Mouse (Mus musculus): Measurements from ENCODE around the gene Kdelr1.
"Not testable (repeated sequence)": the region's sequence is repeated elsewhere in the genome, so short reads cannot be mapped to it uniquely, and the experiment has no call there.

Gene Kdelr1

DNA sequence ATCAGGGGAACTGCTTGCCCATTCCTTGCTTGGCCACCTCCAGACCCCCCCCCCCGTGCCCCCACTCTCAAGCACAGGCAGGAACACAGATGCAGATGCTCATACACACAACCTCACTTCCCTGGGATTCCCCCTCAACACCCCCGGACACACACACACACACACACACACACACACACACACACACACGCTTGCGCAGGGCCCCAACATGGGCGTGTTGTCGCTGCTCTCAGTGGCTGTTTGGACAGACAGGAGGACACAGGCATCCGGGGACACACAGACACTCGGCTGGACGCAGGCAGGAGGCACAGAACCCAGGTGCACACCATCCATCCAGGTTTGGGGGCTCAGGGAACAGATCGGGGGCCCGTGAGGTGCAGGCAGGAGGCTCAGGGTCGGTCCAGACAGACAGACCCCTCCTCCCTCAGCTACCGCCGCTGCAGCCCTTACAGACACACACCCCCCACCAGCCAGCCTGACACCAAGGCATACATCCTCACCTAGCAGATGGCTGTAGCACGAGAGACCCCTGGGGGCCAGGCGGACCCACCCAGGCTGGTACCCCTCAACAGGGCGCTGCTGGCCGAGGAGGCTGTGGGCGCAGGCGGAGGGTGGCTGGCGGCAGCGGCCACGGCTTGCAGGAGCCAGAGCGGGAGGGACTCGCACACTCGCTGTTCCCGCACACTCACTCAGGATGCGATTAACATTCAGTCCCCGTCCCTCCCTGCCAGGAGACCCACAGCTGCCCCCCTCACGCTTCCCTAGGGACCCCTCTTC, 2.1 kb upstream of the Kdelr1 start:
- peak; percentile 19 for DNase-seq

DNA sequence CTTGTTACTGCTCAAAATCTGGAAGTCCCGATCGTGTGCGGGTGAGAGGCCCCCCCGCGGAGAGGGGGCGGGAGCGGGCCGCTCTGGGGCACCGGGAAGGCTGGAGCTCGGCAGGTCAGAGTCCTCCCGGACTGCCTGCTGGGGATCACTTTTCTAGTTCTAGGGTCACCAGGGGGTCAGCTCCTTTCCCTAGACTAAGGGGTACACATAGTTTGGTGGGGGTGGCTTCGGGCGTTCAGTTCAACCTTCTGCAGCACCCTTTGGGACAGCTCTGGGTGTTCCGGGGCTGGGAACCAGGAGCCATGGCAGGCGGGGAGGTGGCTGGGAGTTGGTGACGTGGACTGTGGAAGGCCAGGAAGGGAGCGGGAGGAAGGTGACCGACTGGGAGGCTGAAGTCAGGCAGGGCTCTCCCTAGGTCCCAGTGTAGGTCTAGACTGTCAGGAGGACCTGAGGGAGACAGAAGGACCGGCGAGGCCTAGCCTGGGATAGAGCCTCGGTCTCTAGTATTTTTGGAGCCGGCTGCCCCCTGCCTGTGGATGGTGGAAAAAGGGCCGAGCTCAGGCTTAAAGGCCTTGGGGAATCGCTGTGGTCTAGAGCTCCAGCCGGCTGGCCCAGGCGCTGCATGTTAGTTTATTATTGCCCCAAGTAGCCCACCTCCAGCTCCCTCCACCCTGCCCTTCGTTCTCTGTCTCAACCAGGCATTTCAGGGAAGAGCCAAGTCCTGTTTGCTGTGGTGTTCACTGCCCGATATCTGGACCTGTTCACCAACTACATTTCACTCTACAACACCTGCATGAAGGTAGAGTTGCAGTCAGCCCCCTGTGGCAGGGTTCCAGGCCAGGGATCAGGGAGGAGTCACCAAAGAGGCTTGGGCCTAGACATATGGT, 732 bp downstream of the Kdelr1 start:
- peak; percentile 64 for DNase-seq

DNA sequence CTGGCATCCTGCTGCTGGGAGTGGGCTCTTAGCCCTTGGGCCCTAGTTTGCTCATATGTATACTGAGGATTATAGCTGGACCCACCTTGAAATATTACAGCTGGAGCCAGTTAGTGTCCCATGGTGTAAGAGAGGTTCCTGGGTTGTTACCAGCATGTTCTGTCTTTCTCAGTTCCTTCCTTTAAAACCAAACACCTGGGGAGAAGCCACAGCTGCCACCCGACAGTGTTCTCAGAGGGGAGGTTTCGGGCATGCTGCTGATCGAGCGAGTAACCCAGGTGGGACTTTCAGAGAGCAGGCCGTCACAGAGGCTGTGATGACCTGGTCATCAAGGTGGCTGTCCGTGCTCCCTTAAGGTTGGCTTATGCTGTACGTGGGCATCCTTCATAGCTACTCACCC, 4.3 kb downstream of the Kdelr1 start:
- no peak for DNase-seq

DNA sequence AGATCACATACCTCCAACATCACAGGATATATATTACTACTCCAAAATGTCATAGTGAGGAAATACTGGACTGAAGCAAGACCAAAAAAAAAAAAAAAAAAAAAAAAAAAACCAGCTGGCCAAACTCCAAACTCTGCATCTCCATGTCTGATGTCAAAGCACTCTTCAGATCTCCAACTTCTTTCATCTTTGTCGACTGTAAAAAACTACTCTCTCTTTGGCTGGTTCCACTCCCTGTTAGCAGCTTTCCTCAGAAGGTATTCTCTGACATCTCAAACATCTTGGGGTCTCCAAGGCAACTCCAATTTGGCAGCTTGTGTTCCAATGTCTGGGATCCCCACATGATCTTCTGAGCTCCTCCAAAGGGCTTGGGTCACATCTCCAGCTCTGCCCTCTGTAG, 5.7 kb downstream of the Kdelr1 start, which contains the start of gene Grin2d:
TSS of gene Grin2d (minus strand) at position 101 of the 400 bp plus-strand sequence.
- not testable (repeated sequence) for DNase-seq

DNA sequence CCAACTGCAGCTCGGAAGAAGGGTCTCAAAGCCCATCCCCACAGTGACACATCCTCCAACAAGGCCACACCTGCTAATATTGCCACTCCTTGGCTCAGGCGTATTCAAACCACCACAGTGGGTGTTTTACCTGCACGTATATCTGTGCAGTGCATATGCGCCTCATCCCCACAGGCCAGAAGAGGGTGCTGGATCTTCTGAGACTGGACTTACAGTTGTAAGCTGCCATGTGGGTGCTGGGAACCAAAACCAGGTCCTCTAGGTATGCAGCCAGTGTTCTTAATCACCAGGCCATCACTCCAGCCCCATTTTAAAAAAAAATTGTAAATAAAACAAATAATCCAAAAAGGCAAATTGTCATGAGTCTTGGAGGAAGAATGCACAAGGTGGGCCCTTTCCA, 8.0 kb downstream of the Kdelr1 start:
- no peak for DNase-seq

GRCm38 (mm10) chr7:45881011-45881410, 8.4 kb downstream of the Kdelr1 start:
- no peak for DNase-seq

GRCm38 (mm10) chr7:45887246-45887645, 14.7 kb downstream of the Kdelr1 start:
- DNase-seq, result no peak

GRCm38 (mm10) chr7:45892651-45893050, 20.1 kb downstream of the Kdelr1 start:
- DNase-seq, result no peak

DNA sequence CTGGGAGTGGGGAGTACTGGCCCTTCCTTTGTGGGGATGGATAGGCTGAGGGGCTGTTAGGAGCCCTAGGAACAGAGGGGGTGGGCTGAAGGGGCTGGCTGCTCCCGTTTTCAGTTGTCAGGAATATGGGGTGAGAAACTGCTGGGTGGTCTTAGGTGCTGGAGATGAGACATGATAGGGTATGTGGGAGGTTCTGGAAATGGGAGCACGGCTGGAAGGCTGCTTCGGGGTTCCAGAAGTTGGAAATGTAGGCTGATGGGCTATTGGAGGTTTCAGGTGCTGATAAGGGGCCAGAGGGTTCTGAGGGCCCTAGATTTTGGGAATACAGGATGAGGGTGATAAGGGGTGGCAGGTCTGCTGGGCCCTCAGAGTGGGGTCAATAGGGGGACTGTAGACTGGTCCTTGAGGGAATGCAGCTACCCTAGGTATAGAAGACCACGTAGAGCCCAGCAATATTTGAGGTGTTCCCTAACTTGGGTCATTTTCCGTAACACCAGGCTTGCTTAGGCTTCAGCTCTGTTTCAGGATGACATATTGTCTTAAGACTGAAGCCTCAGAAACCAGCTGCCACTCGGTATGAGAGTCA, 23.5 kb downstream of the Kdelr1 start:
- no peak for DNase-seq

DNA sequence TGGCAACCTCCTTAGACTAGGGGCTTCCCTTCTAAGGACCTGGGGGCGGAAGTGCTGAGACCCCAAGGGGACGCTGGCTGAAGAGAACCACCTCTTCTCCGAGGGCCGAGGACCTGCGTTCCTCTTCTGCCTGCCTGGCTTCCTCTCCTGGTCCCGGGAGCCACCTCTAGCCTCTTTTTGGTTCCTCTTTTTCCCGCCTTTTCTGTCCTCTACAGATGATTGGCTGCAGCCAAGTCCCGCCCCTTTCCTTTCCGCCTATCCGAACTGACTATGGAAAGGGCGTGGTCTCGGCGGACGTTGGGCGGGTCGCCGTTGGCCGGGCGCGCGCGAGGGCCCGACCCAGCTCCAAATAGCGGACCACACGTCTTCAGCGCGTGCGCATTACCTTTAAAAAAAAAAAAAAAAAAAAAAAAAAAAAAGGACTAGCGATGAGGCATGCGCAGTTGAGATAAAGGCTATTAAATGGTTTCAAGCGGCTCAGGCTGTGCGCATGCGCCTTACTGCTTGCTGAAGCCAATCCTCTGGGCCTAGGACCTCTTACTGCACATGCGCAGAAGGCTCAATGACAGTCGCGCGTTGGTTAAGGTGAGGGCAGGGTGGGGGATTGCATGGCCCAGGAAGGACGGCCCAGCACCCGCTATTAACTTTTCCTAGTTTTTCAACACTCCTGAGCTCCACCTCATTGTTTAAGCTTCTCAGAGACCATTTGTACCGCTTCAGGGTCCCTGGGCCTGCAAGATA, 24.1 kb downstream of the Kdelr1 start, which contains the start of the genes Syngr4 and Tmem143:
TSS of gene Syngr4 (minus strand) at position 198 of the 741 bp plus-strand sequence.
TSS of gene Tmem143 (plus strand) at position 425 of the 741 bp plus-strand sequence.
- DNase-seq, result peak; percentile 96

DNA sequence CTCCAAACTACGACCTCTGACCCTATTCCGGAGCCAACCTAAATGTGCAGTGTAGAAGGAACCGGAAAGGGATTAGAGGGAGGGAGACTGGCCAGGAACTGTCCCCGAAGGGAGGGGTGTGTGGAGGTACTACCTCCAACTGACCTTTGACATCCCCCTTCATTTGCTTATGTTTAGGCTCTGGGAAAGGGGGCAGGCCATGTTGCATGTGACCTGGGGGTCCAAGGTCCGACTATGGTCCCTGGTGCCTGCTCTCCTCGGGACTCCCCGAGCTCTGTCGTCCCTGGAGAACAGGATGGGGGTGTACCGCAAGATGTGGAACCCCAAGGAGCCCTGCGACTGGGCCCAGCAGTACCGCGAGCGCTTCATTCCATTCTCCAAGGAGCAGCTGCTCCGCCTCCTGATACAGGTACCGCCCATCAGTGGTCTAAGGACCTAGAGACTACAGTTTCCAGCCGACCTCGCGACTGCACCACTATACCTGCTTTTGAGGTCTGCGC, 24.7 kb downstream of the Kdelr1 start:
- peak; percentile 59 for DNase-seq

- DNase-seq, result not testable (repeated sequence)
These were observed 25.6 kb downstream of the Kdelr1 start for GRCm38 (mm10) chr7:45898125-45898524.

DNA sequence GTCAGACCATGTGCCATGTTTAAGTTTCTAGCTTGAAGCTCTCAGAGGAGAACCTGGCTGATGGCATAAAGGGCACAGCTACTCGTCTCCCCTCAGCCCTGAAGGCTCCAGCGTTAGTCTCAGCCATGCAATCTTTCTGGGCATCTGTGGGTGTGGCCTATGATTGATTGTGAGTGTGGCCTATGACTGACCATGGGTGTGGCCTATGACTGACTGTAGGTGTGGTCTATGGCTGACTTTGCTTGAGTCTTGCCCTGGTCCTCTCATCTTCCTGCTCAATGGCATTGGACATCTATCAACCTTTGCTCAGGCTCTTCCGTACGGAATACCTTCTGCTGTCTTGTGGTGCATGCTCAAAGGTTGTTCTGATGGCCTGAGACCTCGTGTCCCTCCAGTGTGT, 29.0 kb downstream of the Kdelr1 start:
- DNase-seq, result no peak

DNA sequence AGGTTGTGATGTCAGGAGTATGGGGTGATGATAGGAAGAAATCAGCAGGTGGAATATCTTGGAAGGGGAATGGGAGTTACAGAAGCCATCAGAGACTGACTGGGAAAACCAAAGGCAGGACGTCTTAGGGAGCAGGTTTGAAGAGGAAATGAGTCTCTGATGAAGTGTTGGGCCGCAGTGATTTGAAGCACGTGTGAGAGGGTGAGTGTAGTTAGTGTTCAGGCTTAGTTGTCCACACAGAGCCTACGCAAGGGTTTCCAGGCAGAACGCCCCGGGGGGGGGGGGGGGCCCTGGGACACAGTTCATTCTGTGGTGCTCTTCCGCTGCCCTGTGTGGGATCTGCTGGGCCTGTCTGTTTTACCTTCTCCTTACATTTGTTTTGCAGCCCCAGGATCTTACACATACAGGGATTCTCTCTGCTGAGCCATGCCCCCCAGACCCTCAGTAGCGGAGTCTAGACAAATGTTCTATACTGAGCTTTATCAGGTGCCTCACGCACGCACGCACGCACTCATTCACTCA, 30.0 kb downstream of the Kdelr1 start:
- DNase-seq, result no peak

DNA sequence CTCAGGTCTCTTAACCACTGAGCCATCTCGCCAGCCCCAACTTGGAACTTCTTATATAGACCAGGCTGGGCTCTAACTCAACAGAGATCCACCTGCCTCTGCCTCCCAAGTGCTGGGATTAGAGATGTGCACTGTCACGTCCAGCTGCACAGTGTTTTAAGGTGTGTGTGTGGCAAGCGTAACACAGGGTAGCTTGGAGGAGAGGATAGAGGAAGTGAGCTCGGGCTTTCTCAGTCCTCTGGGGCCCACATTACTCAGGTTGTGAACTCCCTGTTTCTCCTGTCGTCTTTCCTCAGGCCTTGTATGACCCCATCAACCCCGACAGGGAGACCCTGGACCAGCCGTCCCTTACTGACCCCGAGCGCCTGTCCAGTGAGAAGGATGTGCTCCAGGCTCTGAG, 34.0 kb downstream of the Kdelr1 start:
- no peak for DNase-seq

- DNase-seq, result no peak
These were observed 35.8 kb downstream of the Kdelr1 start for GRCm38 (mm10) chr7:45908384-45908783.

- DNase-seq, result no peak
These were observed 36.6 kb downstream of the Kdelr1 start for GRCm38 (mm10) chr7:45909145-45909544.

- DNase-seq, result no peak
These were observed 41.5 kb downstream of the Kdelr1 start for GRCm38 (mm10) chr7:45914067-45914466.

DNA sequence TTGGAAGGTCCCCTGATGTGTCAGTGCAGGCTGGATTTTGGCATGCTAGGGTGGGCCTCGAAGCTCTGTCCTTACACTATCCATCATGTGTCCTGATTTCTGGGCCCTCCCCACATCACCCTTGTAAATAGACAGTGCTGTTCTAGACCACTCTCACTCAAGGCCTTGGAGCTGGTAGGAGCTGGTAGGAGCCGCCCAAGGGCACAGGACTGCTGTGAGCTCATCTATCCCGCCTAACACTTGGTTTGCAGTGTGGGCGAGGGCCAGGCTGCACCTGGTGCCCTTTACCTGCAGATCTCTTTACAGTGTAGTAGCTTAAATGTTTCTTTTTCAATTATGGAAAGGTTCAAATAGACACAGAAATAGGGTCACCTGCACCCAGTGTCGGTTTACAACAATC, 42.4 kb downstream of the Kdelr1 start:
- DNase-seq, result no peak

GRCm38 (mm10) chr7:45916056-45917003, 43.8 kb downstream of the Kdelr1 start:
- DNase-seq, result peak; percentile 64
